Mouse (Mus musculus): ENCODE measurements around the gene Vps18. TPM values are rescaled to one million over a fixed set of nuclear protein-coding genes. Genes with fewer than 3 reads are reported as not detected.

The Vps18 gene
- polyA plus RNA-seq, 1 experiment from 2014 or later: 6.3 TPM

DNA sequence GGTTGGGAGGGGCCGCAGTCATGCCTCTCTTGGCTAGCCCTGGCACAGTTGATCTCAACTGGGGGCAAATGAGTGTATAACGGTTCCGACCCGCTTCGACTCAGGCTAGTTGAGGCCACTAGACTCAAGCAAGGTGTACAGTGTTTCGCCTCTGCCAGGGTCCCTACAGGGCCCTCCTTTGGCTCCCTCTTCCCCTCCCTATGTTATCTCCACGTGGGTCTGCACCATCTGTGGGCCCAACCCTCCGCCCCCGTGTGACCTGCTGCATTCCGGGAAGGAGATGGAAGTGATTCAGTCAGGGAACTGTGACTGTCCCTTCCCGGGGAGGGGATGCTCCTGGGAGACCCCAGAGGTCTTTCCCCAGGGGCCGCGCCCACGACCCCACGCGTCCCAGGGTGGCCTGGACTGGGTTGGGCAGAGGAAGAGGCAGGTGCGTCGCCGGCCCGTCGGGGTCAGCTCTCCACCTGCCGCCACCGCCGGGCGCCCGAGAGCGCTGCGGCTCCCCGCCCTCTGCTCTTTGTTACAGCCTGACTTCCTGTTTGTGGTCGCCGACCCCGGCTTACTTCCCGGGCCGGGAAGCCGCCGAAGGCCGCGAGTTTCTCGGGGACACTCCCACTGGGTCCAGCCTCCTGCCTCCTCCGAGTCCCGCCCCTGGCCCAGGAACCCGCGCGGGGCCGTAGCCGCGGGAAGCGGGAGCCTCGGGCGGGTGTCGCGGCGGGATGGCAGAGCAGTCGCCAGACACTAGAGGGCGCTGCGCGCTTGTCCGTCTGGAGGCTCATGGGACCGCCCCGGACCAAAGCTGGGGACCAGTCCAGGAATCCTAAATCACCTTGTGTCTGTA lies 49.1 kb downstream of the Vps18 start:
- Histone ChIP-seq H3K36me3 (ENCODE audit: control insufficient read depth, insufficient read depth) (no peaks in the 10 kb centered on the region), H3K9ac (ENCODE audit: low read depth, low read length) (peak overlapping the region; percentile 59), H3K9me3 (replicated peaks; ENCODE audit: control insufficient read depth, low read length) (no peaks in the 10 kb centered on the region), H3K4me3 (ENCODE audit: low read depth, low read length) (peak overlapping the region; percentile 63), H3K27ac (ENCODE audit: low read length) (no peak overlapping the region), H3K27me3 (ENCODE audit: control insufficient read depth, insufficient read depth, low read depth, low read length) (peaks cover 9% of the 10 kb centered on the region), H3K4me1 (ENCODE audit: control insufficient read depth, low read depth, low read length) (peaks cover 4% of the 10 kb centered on the region), H3K4me2 (ENCODE audit: low read depth, low read length) (peak overlapping the region; percentile 82)
- WGBS (ENCODE audit: insufficient replicate concordance): 5% methylated on average over 59 of the region's 60 CpGs
- peak; percentile 83 for ATAC-seq (ENCODE audit: low read depth)

DNA sequence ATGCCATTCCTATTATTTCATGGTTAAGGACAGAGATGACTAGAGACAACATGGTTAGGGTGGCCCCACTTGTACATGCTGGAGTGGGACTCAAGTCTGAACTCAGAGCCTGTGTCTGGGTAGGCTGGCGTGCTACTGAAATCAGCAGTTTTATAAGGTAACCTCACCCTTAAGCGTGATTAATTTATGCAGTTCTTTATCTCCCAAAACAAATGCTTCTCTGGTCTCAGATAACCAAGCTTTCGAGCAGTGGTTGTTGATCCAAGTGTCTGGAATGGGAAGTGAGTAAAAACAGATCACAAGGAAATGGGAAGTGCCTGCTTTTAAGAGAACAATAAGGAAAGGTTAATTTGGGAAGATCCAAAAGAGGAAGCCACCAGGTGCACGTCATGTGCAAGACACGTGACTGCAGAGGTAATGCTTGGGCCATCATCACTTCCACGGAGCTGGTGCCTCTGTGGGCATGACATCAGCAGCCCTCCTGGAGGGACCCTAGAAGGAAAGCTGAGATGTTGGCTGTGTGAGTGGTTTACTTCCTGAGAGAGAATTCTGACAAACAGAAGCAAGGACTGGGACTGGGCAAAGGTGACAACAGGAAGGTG lies 56.1 kb downstream of the Vps18 start:
- H3K36me3 ChIP-seq (ENCODE audit: control insufficient read depth, insufficient read depth): no peaks in the 10 kb centered on the region
- H3K4me2 ChIP-seq (ENCODE audit: low read depth, low read length): no peak overlapping the region
- no peaks in the 10 kb centered on the region for H3K9me3 ChIP-seq (replicated peaks; ENCODE audit: control insufficient read depth, low read length)
- no peak overlapping the region for H3K27ac ChIP-seq (ENCODE audit: low read length)
- H3K4me1 ChIP-seq (ENCODE audit: control insufficient read depth, low read depth, low read length): no peaks in the 10 kb centered on the region
- H3K9ac ChIP-seq (ENCODE audit: low read depth, low read length): no peak overlapping the region
- no peak overlapping the region for H3K4me3 ChIP-seq (ENCODE audit: low read depth, low read length)
- 13% methylated on average over 6 of the region's 6 CpGs for WGBS (ENCODE audit: insufficient replicate concordance)
- no peak for ATAC-seq (ENCODE audit: low read depth)
- H3K27me3 ChIP-seq (ENCODE audit: control insufficient read depth, insufficient read depth, low read depth, low read length): no peaks in the 10 kb centered on the region; the same call in 1 of the 2 replicates

Other genes starting within 250 kb of the Vps18 start
- 52.2 and 57.6 TPM in 2 replicates for gene Knl1, start 241.6 kb upstream of the Vps18 start, polyA plus RNA-seq (2015; fragmentation: Nextera tagmentation; extraction: Ambion mirVana)
- gene Rad51, start 175.9 kb upstream of the Vps18 start, polyA plus RNA-seq (2015; fragmentation: Nextera tagmentation; extraction: Ambion mirVana): 26.4 and 30.0 TPM in 2 replicates
- 44.1 and 45.6 TPM in 2 replicates for gene Rmdn3, start 131.7 kb upstream of the Vps18 start, polyA plus RNA-seq (2015; fragmentation: Nextera tagmentation; extraction: Ambion mirVana)
- gene Gchfr, start 121.0 kb upstream of the Vps18 start, polyA plus RNA-seq (2015; fragmentation: Nextera tagmentation; extraction: Ambion mirVana): 97.7 and 115 TPM in 2 replicates
- gene Gm14137, start 114.2 kb upstream of the Vps18 start, polyA plus RNA-seq (2015; fragmentation: Nextera tagmentation; extraction: Ambion mirVana): 0.14 and 0.18 TPM in 2 replicates
- gene Zfyve19, start 80.1 kb upstream of the Vps18 start, polyA plus RNA-seq (2015; fragmentation: Nextera tagmentation; extraction: Ambion mirVana): 17.1 and 20.4 TPM in 2 replicates
- gene Dnajc17, start 79.9 kb upstream of the Vps18 start, polyA plus RNA-seq (2015; fragmentation: Nextera tagmentation; extraction: Ambion mirVana): 5.9 and 6.6 TPM in 2 replicates
- gene Ppp1r14d, start 58.8 kb upstream of the Vps18 start, polyA plus RNA-seq (2015; fragmentation: Nextera tagmentation; extraction: Ambion mirVana): not detected in 2 replicates
- 0.29 and 1.1 TPM in 2 replicates for gene Spint1, start 51.4 kb upstream of the Vps18 start, polyA plus RNA-seq (2015; fragmentation: Nextera tagmentation; extraction: Ambion mirVana)
- gene Rhov, start 17.5 kb upstream of the Vps18 start, polyA plus RNA-seq (2015; fragmentation: Nextera tagmentation; extraction: Ambion mirVana): 0.20 TPM in 1 of 2 replicates, not detected in the other
- gene Dll4, start 37.0 kb downstream of the Vps18 start, polyA plus RNA-seq (2015; fragmentation: Nextera tagmentation; extraction: Ambion mirVana): 2.0 and 2.1 TPM in 2 replicates
- gene Chac1, start 62.5 kb downstream of the Vps18 start, polyA plus RNA-seq (2015; fragmentation: Nextera tagmentation; extraction: Ambion mirVana): 6.2 and 8.5 TPM in 2 replicates
- 1.1 and 1.3 TPM in 2 replicates for gene Ino80, start 188.9 kb downstream of the Vps18 start, polyA plus RNA-seq (2015; fragmentation: Nextera tagmentation; extraction: Ambion mirVana)